Mouse (Mus musculus): Measurements from ENCODE around the gene Ndufs1.

DNA sequence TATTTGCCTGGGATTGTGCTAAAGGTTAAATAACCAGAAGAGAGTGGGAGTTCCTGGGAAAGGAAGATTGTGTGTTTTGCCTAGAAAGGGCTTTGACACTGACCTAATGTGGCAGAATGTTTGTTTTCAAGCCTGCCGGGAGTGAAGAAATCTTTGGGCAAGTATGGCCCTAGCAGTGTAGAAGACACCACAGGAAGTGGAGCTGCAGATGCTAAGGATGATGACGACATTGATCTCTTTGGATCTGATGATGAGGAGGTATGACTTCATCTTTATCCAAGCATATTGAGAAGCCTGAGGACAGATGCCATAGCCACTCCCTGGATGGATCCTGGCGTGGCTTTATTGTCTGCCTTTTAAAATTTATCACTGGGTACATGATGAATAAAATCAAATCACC lies 1.7 kb upstream of the Ndufs1 start:
- no peak for TF ChIP-seq CTCF (conservative IDR thresholded peaks at IDR 0.05; ENCODE audit: insufficient read depth, insufficient read length, low read depth, low read length)
- no peak for TF ChIP-seq POLR2A (IDR thresholded peaks at IDR 0.05; ENCODE audit: low read depth, low read length)

Data from kidney, adult 2 months (tissue).